Mouse (Mus musculus): ENCODE results near the gene Afg3l1. TPM values are rescaled to one million over a fixed set of nuclear protein-coding genes. Genes with fewer than 3 reads are reported as not detected.

The Afg3l1 gene
- polyA plus RNA-seq, 1 experiment = 42.0 TPM

DNA sequence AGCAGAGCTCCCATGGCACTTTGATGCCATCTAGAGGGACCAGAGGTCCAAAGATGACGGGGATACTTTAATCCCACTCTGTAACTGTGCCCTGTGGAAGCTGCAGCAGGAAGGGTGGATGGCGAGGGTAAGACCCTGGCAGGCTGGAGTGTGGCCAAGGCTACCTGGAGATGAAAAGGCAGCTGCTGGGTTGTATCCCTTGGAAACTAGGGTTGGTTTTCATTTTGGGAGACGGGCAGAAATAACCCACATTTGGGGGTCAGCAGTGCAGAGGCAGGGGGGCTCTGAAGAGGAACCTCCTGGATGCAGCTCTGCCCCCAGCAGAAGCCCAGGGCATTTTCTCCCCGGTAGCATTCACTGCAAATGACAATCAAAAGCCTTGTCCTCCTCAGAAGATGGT lies 27.6 kb downstream of the Afg3l1 start:
- peaks cover 15% of the 10 kb centered on the region; the same call in 1 of the 2 replicates for H3K36me3 ChIP-seq (ENCODE audit: control insufficient read depth, insufficient read depth, low read length, poor library complexity, severe bottlenecking)

DNA sequence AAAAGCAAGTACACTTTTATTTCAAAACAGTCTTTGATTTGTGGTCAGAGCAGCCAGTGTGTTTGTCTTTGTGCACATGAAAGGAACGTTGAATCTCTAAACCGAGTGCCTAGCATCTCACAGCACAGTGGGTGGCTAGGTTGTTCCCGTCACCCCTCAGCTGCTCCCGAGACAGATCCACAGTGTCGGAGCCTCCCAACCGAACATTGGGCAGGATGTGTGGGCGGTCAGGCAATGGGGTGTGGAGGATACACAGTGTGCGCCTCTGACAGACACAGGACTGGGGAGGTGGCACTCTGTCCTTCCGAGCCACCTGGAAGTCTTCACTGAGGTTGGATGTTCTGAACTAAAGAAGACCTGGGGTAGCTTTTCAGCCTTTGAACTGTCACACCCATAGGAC lies 28.0 kb downstream of the Afg3l1 start:
- TF ChIP-seq CTCF (IDR thresholded peaks at IDR 0.05; ENCODE audit: low read depth, low read length) = no peak
- no peak for TF ChIP-seq EP300 (IDR thresholded peaks at IDR 0.05; ENCODE audit: insufficient read depth, low read depth, low read length)
- TF ChIP-seq POLR2A (IDR thresholded peaks at IDR 0.05; ENCODE audit: insufficient read depth, low read length) = no peak
- H3K9me3 ChIP-seq (replicated peaks; ENCODE audit: control insufficient read depth, insufficient read depth, low read length, poor library complexity, severe bottlenecking) = no peaks in the 10 kb centered on the region
- no peak overlapping the region for H3K9ac ChIP-seq (ENCODE audit: low read depth, poor library complexity, severe bottlenecking)
- H3K27ac ChIP-seq (ENCODE audit: insufficient read depth, low read length) = no peak overlapping the region
- H3K27me3 ChIP-seq (ENCODE audit: control insufficient read depth, insufficient read depth, low read length, poor library complexity, severe bottlenecking) = no peaks in the 10 kb centered on the region
- no peaks in the 10 kb centered on the region for H3K4me1 ChIP-seq (ENCODE audit: control insufficient read depth, insufficient read depth, low read length)
- H3K36me3 ChIP-seq (ENCODE audit: control insufficient read depth, insufficient read depth, low read length, poor library complexity, severe bottlenecking) = peaks cover 15% of the 10 kb centered on the region; the same call in 1 of the 2 replicates
- H3K4me3 ChIP-seq (ENCODE audit: low read depth, low read length) = no peak overlapping the region

More for the DNA sequence above, 27.6 kb downstream of the Afg3l1 start:
- Histone ChIP-seq H3K4me3 (ENCODE audit: low read depth, low read length) (no peak overlapping the region), H3K9me3 (replicated peaks; ENCODE audit: control insufficient read depth, insufficient read depth, low read length, poor library complexity, severe bottlenecking) (no peaks in the 10 kb centered on the region), H3K27me3 (ENCODE audit: control insufficient read depth, insufficient read depth, low read length, poor library complexity, severe bottlenecking) (no peaks in the 10 kb centered on the region), H3K4me1 (ENCODE audit: control insufficient read depth, insufficient read depth, low read length) (no peaks in the 10 kb centered on the region), H3K9ac (ENCODE audit: low read depth, poor library complexity, severe bottlenecking) (no peak overlapping the region), H3K27ac (ENCODE audit: insufficient read depth, low read length) (no peak overlapping the region)
- TF ChIP-seq CTCF (IDR thresholded peaks at IDR 0.05; ENCODE audit: low read depth, low read length) = no peak

DNA sequence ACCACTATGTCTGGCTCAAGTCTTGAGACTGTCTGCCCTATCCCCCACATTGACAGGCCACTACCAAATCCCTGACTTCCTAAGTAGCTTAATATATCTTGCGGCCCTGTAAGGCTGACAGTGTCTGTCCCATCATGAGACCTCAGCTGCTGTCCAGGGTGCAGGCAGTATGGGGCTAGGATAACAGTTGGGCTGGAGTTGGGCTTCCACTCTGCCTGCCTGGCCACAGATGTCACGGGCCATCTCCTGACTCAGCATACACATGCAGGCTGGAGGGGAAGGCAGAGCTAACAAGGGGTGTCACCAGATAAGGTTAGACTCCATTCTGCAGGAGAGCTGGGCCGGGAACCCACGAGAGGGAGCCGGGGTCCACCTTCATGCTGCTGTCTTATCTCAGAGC lies 29.4 kb downstream of the Afg3l1 start:
- H3K9me3 ChIP-seq (replicated peaks; ENCODE audit: control insufficient read depth, insufficient read depth, low read length, poor library complexity, severe bottlenecking) = no peaks in the 10 kb centered on the region
- no peak for TF ChIP-seq POLR2A (IDR thresholded peaks at IDR 0.05; ENCODE audit: insufficient read depth, low read length)
- no peak for TF ChIP-seq CTCF (IDR thresholded peaks at IDR 0.05; ENCODE audit: low read depth, low read length)
- TF ChIP-seq EP300 (IDR thresholded peaks at IDR 0.05; ENCODE audit: insufficient read depth, low read depth, low read length) = no peak
- no peak overlapping the region for H3K9ac ChIP-seq (ENCODE audit: low read depth, poor library complexity, severe bottlenecking)
- no peaks in the 10 kb centered on the region for H3K27me3 ChIP-seq (ENCODE audit: control insufficient read depth, insufficient read depth, low read length, poor library complexity, severe bottlenecking)
- no peak overlapping the region for H3K27ac ChIP-seq (ENCODE audit: insufficient read depth, low read length)
- no peaks in the 10 kb centered on the region for H3K4me1 ChIP-seq (ENCODE audit: control insufficient read depth, insufficient read depth, low read length)
- no peak overlapping the region for H3K4me3 ChIP-seq (ENCODE audit: low read depth, low read length)
- peaks cover 4% of the 10 kb centered on the region; the same call in 1 of the 2 replicates for H3K36me3 ChIP-seq (ENCODE audit: control insufficient read depth, insufficient read depth, low read length, poor library complexity, severe bottlenecking)

- Histone ChIP-seq H3K36me3 (ENCODE audit: control insufficient read depth, insufficient read depth, low read length, poor library complexity, severe bottlenecking) (no peaks in the 10 kb centered on the region), H3K9ac (ENCODE audit: low read depth, poor library complexity, severe bottlenecking) (no peak overlapping the region), H3K27me3 (ENCODE audit: control insufficient read depth, insufficient read depth, low read length, poor library complexity, severe bottlenecking) (0 out of 2 replicates have a peak, but pooled peaks cover 7% of the 10 kb centered on the region), H3K9me3 (replicated peaks; ENCODE audit: control insufficient read depth, insufficient read depth, low read length, poor library complexity, severe bottlenecking) (no peaks in the 10 kb centered on the region), H3K4me3 (ENCODE audit: low read depth, low read length) (no peak overlapping the region), H3K4me1 (ENCODE audit: control insufficient read depth, insufficient read depth, low read length) (no peaks in the 10 kb centered on the region), H3K27ac (ENCODE audit: insufficient read depth, low read length) (no peak overlapping the region)
- TF ChIP-seq CTCF (IDR thresholded peaks at IDR 0.05; ENCODE audit: low read depth, low read length) = no peak
- no peak for TF ChIP-seq POLR2A (IDR thresholded peaks at IDR 0.05; ENCODE audit: insufficient read depth, low read length)
- no peak for TF ChIP-seq EP300 (IDR thresholded peaks at IDR 0.05; ENCODE audit: insufficient read depth, low read depth, low read length)
These were observed 33.1 kb downstream of the Afg3l1 start for GRCm38 (mm10) chr8:123510819-123511218.

GRCm38 (mm10) chr8:123514136-123514535 lies 36.4 kb downstream of the Afg3l1 start:
- peak overlapping the region; percentile 67 for H3K4me3 ChIP-seq (ENCODE audit: low read depth, low read length)
- H3K27ac ChIP-seq (ENCODE audit: insufficient read depth, low read length) = no peak overlapping the region
- TF ChIP-seq EP300 (IDR thresholded peaks at IDR 0.05; ENCODE audit: insufficient read depth, low read depth, low read length) (no peak), CTCF (IDR thresholded peaks at IDR 0.05; ENCODE audit: low read depth, low read length) (no peak), POLR2A (IDR thresholded peaks at IDR 0.05; ENCODE audit: insufficient read depth, low read length) (no peak)
- peak overlapping the region; percentile 84 for H3K9ac ChIP-seq (ENCODE audit: low read depth, poor library complexity, severe bottlenecking)
- H3K9me3 ChIP-seq (replicated peaks; ENCODE audit: control insufficient read depth, insufficient read depth, low read length, poor library complexity, severe bottlenecking) = no peaks in the 10 kb centered on the region
- no peaks in the 10 kb centered on the region for H3K4me1 ChIP-seq (ENCODE audit: control insufficient read depth, insufficient read depth, low read length)
- 0 out of 2 replicates have a peak, but pooled peaks cover 7% of the 10 kb centered on the region for H3K27me3 ChIP-seq (ENCODE audit: control insufficient read depth, insufficient read depth, low read length, poor library complexity, severe bottlenecking)
- H3K36me3 ChIP-seq (ENCODE audit: control insufficient read depth, insufficient read depth, low read length, poor library complexity, severe bottlenecking) = no peaks in the 10 kb centered on the region

DNA sequence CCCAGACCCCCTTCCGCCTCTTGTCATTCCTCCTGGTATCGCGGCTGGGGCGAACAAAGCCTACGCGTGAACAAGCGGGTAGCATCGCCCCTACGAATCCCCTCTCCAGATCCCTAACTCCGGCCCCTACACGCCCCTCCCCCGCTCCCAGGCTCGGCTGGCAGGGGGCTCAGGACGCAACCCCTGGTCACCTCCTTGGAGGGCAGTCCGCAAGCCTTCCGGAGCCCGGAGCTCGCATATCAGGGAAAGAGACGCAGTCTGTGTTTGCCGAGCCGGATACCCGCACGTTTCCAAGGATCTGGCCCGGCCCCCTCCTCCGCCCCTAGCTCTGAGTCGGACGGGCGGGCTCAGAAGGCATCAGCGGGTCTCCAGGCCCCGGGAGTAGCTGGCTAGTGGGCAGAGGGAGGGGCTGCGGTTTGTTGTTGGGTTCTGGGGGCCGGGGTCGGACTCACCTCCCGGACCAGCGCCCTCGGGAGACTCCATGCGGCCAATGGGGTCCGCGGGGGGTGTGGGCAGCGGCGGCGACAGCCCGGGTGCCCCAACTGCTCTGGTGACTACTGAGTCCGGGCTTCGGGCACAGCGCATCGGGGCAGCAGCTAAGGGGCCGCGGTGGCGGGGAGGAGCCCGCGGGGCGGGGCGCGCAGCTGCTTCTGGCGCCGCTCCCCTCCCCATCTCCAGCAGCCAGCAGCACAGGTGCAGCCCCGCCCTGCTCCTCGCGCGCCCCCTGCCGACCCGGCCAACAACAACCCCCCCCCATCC lies 37.3 kb downstream of the Afg3l1 start, which contains the start of gene Dbndd1:
Gene Dbndd1, minus strand, starts transcription at position 683 of the 759 bp plus-strand sequence.
- no peaks in the 10 kb centered on the region for H3K4me1 ChIP-seq (ENCODE audit: control insufficient read depth, insufficient read depth, low read length)
- H3K9me3 ChIP-seq (replicated peaks; ENCODE audit: control insufficient read depth, insufficient read depth, low read length, poor library complexity, severe bottlenecking) = no peaks in the 10 kb centered on the region
- peak within 1 kb of the TSS; percentile 84 for H3K9ac ChIP-seq (ENCODE audit: low read depth, poor library complexity, severe bottlenecking)
- 0 out of 2 replicates have a peak, but pooled peaks cover 7% of the 10 kb centered on the region for H3K27me3 ChIP-seq (ENCODE audit: control insufficient read depth, insufficient read depth, low read length, poor library complexity, severe bottlenecking)
- H3K36me3 ChIP-seq (ENCODE audit: control insufficient read depth, insufficient read depth, low read length, poor library complexity, severe bottlenecking) = no peaks in the 10 kb centered on the region
- peak within 1 kb of the TSS; percentile 67 for H3K4me3 ChIP-seq (ENCODE audit: low read depth, low read length)
- TF ChIP-seq EP300 (IDR thresholded peaks at IDR 0.05; ENCODE audit: insufficient read depth, low read depth, low read length) (no peak), CTCF (IDR thresholded peaks at IDR 0.05; ENCODE audit: low read depth, low read length) (peak; percentile 36), POLR2A (IDR thresholded peaks at IDR 0.05; ENCODE audit: insufficient read depth, low read length) (no peak)
- no peak within 1 kb of the TSS for H3K27ac ChIP-seq (ENCODE audit: insufficient read depth, low read length)

Data from ES-Bruce4 (cell line).